Mouse (Mus musculus) right cerebral cortex, postnatal 14 days (tissue): ENCODE measurements around the gene Catip.

ENCODE experiments used
- DNase-seq: peaks from one replicate; pipeline ENCODE4 v3.0.0; 2022

The Catip gene

DNA sequence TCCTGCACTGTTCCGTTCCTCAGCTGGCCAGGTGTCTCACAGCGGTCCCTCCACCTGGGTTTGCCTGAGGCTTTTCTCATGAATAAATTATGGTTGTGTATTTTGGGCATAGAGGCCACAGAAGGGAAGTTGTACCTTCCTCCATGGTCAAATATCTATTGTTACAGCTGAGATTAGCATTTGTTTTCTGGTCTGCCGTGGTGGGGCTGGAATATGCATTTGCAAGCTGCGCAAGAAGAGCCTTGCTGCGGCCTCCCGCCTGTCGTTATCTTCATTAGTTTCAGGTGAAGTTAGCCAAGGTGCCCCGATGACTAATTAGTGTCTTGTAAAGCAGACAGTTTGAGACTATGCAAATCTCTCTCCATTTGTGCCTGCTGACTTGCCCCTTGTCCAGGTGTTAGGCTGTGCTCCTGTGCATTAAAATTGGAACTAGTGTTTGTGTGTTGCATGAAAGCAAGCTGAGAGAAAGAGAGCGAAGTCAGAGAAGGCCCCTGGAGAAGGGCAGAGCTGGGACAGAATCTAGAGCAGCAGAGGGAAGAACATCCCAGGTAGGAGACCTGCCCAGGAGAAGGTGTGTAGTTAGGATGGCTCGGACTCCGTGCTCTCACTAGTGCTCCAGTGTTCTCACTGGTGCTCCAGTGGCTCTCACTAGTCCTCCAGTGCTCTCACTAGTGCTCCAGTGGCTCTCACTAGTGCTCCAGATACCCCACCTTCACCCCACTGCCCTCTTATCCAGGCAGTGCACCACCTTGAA, 17.6 kb upstream of the Catip start:
- DNase-seq: no peak

DNA sequence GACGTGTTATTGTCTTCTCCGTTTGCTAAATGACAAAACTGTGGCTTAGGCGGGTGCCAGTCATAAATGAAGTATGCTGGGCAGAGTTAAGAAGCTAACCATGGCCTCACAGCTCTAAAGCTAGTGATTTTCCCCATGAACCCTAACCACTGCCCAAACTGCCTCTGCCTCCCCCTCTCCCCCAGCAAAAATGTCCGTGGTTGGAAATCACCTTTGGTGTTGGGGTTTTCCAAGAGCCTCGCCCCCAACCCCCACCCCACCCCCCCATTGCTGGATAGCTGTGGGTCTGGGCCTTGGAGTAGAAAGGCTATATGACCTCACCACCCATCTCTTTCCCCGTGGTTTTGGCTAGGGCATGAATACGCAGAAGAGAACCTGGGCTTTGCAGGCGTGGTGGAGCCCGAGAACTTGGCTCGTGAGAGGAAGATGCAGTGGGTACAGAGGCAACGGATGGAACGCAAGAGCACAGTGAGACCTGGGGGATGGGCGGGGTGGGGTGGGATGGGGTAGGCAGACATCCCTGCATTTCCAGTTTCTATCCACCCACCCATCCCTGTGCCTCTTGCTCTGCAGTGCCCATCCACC, 10.6 kb upstream of the Catip start:
- no peak for DNase-seq

DNA sequence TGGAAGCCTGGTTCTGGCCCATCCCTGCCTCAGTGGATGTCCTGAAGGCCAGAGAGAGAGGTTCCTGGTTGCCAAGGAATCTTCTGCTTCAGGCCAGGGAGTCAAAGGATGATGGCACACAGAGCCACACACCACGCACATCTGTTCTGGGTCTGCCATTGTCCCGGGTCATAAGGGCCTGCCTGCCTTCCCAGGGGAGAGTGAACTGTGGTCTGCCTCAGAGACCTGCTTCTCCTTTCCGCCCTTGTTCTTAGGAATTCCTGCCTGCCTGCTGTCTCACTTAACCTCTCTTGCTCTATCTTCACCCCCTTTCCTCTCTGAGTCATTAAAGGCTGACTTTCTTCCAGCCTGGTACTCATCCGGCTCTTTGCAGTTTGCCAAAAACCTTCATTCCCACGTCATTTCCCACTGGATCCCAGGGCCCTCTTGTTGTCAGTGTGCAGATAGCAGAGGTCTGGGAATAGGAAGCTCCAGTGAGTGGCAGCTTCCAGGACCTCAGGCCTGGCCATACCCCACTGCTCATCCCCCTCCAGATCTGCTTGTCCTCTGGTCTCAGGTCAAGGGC, 9.3 kb upstream of the Catip start:
- no peak for DNase-seq

DNA sequence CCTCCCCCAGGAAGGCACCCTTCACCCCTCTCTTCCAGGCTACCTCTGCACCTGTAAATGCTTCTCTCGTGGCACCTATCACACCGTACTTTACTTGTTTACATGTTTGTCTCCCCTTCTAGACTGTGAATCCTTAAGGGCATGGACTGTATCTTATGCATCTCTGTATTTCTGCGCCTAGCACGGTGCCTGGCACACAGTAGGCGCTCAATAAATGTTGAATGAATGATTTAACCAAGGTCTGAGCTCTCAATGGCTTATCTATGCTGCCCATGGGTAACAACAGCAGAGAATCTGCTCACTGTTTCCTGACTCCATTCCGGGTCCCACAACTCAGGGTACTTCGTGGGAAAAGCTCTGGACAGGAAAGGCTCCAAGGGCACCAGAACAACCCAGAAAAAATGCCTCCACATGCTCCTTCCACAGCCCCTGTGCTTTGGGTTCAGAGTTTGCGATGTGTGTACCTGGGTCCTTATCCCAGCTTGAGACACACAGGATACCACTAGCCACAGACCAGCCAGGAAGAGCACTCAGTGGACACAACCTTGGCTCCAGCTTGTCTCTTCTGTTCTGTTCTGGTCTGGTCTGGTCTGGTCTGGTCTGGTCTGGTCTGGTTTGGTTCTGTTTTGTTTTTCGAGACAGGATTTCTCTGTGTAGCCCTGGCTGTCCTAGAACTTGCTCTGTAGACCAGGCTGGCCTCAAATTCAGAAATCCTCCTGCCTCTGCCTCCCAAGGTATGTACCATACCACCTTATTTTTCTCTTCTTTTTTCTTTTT, 8.3 kb upstream of the Catip start:
- no peak for DNase-seq

DNA sequence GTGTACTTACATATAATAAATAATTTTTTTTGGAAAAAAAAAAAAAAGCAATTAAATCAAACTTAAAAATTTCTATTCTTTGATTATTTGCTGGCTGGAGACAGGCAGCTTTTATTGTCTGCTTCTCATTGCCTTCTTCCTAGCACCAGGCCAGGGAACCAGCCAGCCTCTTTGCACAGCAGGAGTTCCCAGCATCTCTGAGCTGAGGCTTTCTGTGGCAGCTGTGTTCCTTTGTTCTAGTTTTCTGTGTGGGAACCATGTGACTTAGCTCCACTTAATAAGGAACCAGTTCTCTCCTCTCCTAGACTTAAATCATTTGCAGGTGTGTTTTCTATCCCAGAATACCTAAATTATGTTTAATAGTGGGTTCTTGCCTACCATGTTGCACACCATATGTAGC, 4.4 kb upstream of the Catip start:
- DNase-seq: no peak

DNA sequence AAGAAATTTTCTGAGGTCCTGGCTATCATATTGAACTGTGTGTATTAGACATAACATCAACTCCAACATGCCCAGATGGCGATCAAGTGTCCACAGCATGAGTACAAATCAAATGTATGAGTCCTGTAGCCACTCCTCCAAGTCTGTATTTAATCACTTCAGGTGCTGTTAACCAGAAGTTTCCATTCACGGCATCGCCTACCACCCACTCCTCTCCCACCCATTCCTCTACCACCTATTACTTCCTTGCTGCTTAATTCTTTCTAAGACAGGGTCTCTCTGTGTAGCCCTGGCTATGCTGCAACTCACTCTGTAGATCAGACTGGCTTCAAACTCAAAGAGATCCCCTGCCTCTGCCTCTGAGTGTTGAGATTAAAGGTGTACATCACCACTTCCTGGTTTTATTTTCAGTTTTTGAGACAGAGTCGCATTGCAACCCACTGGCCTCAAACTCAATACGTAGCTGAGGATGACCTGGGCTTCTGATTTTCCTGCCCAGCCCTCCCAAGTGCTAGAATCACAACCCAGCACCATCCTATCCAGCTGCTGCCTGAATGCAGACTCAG, 1.9 kb upstream of the Catip start:
- no peak for DNase-seq

DNA sequence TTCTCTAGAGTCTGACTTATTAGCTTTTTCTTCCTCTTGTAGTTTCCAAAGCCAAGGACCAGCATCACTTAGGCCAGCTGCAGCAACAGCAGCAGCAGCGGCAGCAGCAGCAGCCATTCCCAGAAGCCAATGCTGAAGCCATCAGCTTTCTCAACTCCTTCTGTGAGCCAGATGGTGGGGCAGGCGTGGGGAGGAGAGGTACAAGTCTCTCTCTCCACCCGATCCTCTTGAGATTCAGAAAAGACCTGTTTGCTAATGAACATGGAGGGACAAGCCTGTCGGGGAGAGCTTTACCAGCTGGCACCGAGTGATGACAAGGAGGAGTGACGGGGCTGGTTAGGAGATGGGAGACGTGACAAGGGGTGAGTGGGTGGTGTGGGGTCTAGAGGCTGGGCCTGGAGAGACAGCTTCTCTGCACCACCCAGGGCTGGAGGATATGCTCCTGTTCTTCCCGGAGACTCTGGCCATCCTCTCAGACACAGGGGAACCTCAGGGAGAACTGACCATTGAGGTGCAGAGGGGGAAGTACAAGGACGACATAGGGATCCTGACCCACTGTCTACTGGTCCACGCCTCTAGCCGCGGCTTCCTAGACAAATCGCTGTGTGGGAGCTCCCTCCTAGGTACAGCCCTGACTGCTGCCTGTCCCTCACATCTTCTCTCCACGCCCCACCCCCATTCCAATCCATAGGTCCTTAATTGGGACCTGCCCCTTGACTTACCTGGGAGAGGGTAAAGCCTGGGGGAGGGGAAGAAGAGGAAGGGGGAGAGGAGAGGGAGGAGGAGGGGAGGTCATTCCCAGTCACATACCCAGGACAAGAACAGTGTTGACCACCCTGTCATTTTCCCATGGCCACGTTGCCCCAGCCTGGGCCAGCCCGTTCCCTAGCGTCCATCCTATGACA, 669 bp downstream of the Catip start:
- DNase-seq: no peak

DNA sequence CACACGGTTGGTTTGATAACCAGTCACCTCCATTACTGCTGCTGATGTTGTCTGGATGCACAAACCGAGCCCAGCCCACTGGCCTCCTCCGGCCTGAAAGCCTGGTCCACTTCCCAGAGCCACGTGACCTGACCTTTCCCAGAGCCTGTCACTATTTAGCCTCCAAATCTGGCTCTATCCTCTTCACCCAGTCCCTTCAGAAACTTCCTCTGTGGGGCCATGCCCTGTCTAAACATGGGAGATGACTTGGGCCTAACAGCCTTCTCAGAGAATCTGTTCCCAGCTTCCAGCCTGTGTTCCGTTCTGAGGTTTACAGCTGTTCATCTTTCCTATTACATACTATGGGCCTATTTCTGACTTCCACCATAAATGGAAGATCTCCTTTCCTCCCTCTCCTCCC, 1.5 kb downstream of the Catip start:
- no peak for DNase-seq

DNA sequence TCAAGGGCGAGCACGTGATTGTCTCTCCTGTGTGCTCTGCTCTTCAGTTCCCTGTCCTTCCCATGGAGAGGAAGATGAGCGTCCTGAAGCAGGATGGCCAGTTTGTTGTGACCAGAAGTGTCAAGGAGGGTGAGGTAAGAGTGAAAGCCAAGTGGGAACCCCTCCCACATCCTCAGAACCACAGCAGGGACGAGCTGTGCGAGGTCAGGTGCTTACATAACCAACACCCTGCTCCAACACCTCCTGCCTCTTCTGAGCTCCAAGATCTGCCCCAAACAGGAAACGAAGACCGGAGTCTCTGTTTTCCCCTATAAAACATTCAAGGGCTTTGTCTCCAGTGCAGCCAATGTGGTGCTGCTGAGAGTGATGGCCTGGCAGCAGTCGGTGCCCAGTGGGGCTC, 2.4 kb downstream of the Catip start:
- DNase-seq: no peak

DNA sequence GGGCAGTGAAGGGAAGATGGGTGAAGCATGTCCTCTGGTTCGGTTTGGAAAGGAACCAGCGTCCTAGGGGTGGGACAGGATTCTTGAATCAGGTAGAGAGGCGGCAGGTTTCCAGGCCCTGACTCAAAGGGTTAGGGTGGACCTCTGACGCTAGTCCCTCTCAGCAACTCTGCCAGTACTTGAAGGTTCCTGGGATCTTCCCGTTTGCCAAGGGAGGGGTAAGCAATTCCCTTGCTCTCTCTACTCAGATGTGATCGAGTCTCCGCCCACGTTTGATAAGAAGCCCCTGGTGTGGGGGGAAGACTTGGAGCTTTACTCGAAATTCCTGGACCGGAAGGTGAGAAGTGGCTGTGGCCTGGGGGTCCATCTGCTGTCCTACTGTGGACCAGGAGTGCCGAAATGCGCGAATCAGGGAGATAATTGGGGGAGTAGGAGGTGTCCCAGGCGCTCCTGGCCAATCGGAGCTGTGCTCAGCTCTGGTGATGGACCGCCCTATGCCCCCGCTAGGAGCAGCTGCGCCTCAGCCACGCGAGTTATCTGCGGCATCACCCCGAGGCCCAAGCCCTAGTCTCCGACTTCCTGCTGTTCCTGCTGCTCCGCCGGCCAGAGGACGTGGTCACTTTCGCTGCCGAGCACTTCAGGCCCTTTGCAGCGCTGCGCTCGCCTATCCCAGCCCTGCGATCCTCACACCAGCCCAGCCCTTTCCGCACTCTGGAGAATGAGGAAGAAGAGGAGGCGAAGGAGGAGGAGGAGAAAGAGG, 6.2 kb downstream of the Catip start:
- peak; percentile 49 for DNase-seq

DNA sequence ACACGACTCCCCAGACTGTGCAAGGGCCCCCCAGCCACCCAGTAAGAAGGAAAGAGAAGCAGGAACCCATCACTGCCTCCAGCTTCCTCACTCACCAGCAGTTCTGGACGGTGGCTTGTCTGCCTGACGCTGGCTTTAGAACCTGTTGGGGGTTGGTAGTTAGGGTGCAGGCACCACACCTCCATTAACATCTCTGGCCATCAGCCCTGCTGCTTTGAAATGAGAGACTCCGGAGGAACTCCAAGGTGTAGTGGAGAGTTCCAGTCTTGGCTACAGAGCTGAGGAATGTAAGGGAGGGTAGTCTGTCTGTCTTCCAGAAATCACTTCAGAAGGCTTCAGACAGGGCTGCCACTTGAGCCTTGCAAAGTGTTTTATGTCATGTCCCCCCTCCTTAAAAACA, 8.1 kb downstream of the Catip start:
- DNase-seq: no peak

DNA sequence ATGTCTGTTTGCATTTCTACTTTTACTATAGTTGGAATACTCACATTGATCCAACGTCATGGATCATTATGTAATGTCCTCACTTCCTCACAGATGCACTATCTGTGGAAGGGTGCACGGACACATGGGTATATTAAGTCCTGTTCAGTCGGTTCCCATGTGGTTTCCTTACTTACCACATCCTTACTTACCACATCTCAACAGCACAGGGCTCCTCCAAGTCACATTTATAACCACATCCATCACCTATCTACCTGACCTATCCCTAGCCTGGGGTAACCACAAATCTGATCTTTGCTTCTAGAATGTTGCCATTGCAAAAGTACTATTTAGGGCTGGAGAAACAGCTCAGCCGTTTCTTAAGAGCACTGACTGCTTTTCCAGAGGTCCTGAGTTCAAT, 11.5 kb downstream of the Catip start:
- no peak for DNase-seq

DNA sequence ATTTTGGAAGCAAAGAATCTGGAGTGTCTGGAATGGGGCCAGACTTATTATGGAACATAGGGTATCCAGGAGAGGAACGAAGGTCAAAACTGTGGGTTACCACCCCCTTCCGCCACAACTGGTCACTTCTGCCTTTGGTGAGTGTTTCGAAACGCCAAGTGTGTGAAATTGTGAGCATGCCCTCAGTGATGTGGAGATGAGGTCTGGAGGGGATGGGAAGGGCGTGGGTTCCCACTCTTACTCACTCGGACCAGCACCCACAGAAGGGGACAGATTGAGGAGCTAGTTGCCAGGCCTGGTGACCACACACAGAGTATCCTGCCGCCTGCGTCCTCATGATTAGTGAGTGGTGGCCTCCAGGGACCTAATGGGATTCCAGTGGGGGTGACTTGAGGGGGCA, 13.1 kb downstream of the Catip start, which contains the start of gene Slc11a1:
TSS of gene Slc11a1 (plus strand) at position 216 of the 400 bp plus-strand sequence.
- no peak for DNase-seq

DNA sequence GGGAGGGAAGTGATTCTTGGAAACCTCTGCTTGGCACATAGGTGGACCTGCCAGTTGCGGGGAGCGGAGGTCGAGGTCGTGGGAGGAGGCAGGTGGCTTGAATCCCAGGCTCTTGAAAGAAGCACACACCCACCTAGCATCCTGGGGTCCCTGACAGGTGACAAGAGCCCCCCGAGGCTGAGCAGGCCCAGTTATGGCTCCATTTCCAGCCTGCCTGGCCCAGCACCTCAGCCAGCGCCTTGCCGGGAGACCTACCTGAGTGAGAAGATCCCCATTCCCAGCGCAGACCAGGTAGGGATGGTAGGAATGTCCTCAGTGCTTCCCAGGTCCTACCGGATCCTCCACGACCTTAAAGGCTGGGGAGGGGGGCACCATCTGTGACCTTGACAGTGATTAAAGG, 13.7 kb downstream of the Catip start:
- DNase-seq: no peak

DNA sequence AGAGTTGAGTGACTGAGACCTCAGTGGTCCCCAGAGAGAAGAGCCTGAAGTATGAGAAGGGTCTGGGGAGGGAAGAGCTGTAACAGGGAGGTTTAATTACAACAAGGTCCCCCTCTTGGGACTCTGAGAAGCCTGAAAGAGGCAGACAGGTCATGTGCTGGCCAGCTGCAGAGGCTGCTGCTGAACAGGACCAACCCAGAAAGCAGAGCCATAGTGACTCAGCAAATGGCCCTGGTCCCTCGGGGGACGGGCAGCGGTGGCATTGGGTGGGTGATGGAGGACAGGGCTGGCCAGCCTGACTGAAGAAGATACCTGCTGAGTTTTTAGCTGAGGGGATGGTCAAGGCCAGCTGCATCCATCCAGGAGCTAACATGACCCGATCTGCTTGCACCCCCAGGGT, 14.5 kb downstream of the Catip start:
- no peak for DNase-seq

DNA sequence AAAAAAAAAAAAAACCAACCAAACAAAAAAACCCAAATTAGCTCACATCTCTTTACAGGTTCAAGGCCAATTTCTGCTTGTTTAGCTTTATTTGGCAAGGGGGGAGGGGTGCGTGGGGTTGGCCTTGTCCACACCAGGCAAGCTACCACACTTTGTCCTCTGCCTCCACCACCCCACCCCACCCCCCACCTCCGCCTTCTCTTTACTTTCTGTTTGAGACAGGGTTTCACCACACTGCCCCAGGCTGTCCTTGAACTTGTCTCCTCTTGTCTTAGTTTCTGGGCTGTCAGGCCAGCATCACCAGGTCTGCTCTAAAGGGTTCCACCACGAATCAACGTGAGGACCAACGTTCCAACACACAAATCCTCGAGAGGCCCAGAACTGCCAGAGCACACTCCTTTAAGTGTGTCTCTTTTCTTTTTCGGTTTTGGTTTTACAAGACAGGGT, 17.2 kb downstream of the Catip start:
- no peak for DNase-seq

DNA sequence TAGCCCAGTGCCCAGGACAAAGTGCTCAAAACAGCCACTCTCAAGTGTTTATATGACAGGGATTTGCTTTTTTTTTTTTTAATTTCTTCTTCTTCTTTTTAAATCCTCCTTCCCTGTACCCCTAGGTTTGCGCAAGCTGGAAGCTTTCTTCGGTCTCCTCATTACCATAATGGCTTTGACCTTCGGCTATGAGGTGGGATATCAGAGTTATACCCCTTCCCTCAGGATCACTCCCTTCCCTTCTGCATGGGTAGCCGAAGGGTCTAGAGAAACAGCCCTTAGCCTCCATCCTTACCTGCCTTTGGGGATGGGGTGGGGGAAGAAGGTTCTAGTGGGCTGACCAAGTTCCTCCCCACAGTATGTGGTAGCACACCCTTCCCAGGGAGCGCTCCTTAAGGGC, 18.6 kb downstream of the Catip start:
- no peak for DNase-seq

DNA sequence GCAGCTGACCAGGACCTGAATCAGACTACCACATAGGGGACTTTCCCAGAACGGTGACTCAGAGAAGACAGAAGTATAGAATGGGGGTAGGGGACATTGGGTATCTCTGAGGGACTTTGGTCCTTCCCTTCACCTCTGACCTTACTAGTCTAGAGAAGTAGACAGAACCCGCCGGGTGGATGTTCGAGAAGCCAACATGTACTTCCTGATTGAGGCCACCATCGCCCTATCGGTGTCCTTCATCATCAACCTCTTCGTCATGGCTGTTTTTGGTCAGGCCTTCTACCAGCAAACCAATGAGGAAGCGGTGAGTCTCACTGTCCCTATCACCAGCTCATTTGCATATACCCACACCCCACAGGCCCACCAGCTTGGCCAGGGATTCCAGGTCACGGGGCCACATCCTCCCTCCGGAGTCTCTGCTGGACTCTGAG, 19.7 kb downstream of the Catip start:
- DNase-seq: no peak

DNA sequence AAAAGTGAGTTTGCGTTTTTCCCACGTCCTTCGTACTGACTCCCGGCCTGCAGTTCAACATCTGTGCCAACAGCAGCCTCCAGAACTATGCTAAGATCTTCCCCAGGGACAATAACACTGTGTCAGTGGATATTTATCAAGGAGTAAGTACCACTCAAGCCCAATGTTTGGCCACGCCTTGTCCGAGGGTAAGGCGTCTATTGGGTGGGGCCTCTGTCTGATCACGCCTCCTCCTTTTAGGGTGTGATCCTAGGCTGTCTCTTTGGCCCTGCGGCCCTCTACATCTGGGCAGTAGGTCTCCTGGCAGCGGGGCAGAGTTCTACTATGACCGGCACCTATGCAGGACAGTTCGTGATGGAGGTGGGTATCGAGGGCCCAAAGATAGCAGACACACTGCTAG, 21.5 kb downstream of the Catip start:
- DNase-seq: no peak

DNA sequence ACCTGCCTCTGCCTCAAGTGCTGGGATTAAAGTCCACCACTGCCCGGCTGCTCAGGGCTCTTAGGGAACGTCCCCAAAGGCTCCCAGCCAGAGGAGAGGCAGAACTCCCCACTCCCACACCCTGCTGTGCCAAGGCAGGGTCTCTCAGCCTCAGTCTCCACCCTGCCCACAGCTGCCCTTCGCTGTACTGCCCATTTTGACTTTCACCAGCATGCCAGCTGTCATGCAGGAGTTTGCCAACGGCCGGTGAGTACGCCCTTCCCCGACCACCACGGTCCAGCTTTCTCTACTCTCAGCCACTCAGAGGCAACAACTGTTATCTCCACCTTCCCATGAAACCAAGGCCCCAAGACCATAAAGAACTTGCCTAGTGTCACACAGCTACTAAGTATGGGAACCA, 22.6 kb downstream of the Catip start:
- no peak for DNase-seq

DNA sequence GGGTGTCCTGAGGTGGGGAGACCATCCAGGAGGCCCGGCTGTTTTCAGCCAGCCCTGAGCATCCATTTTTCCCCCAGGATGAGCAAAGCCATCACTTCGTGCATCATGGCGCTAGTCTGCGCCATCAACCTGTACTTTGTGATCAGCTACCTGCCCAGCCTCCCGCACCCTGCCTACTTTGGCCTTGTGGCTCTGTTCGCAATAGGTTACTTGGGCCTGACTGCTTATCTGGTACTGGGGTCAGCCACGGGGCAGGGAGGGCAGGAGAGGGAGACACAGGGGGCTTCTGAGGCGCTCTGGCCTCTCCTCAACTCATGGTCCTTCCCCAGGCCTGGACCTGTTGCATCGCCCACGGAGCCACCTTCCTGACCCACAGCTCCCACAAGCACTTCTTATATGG, 23.2 kb downstream of the Catip start:
- DNase-seq: no peak

DNA sequence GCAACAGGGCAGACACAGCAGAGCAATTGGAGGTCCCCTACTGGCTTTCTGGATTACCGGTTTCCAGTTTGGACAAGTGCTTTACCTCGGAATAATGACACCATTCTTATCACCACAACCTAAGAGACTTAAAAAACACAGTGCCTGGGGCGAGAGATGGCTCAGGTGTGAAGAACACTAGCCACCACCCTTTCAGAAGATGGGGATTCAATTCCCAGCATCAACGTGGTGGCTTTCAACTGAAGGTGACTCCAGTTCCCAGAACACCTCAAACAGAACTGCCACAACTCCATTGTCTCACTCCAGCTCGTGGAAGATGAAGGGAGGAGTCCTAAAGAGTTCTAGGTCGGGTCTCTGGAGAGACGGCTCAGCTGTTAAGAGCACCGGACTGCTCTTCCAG, 23.6 kb downstream of the Catip start:
- no peak for DNase-seq
